Comparison of ENCODE assay signal across 25 mouse cellular contexts in the genomic region with DNA sequence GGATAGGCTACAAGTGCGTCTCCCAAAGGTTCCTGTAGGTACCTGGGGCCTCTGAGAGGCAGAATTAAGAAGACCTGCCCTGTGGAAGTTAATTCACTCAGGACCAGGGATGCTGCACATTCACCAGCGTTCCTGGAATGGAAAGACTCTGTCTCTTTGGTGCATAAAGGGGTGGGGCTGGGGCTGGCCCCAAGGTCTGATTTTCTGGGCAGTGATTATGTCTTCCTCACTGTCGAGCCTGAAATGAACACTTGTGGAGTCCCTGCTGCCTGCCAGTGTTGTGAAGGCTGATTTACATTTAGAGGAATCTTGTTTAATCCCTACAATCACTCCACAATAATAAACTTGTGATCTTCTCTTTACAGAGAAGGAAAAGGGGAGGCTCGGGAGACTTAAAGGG. TPM values are rescaled to one million over a fixed set of nuclear protein-coding genes. Genes with fewer than 3 reads are reported as not detected.
DNase-seq lines count a peak whose midpoint lies in the region; ATAC-seq and TF ChIP-seq lines count a peak whose summit lies in the region.
"Had no signal": no experiment of that assay in that cellular context is flagged by ENCODE, and none has a peak within 500 bp of the region (broad histone marks: within the 10 kb centered on the region; RNA-seq: fewer than 3 reads in every experiment).

No protein-coding gene starts in this region.

- H3K9me3 ChIP-seq in forebrain, embryonic 11.5 days (ENCODE audit: control insufficient read depth, low read length): no peaks in the 10 kb centered on the region
- no peaks in the 10 kb centered on the region for H3K9me3 ChIP-seq in forebrain, embryonic 12.5 days
- H3K9me3 ChIP-seq in heart, embryonic 10.5 days: no peaks in the 10 kb centered on the region
- no peaks in the 10 kb centered on the region for H3K9me3 ChIP-seq in embryonic facial prominence, embryonic 10.5 days
- H3K9me3 ChIP-seq: embryonic facial prominence, embryonic 12.5 days; forebrain, embryonic 13.5 days; forebrain, embryonic 15.5 days; G1E had no signal

- no peak overlapping the region for H3K27ac ChIP-seq in forebrain, embryonic 11.5 days (ENCODE audit: low read depth, low read length)
- no peak overlapping the region for H3K27ac ChIP-seq in forebrain, embryonic 12.5 days
- H3K27ac ChIP-seq in heart, embryonic 10.5 days: peak overlapping the region; percentile 19; the same call in 1 of the 2 replicates
- no peak overlapping the region for H3K27ac ChIP-seq in heart, adult 2 months
- H3K27ac ChIP-seq in embryonic facial prominence, embryonic 10.5 days (replicated peaks): peak overlapping the region; percentile 35; the same call in 1 of the 2 replicates
- H3K27ac ChIP-seq: embryonic facial prominence, embryonic 12.5 days; forebrain, embryonic 13.5 days; forebrain, embryonic 15.5 days had no signal

- TF ChIP-seq CTCF in heart, adult 2 months (IDR thresholded peaks at IDR 0.05): no peak

- H3K79me2 ChIP-seq in heart, adult 2 months (replicated peaks; ENCODE audit: control insufficient read depth, insufficient read depth, low read length): no peaks in the 10 kb centered on the region

- TF ChIP-seq POLR2A in heart, adult 2 months (IDR thresholded peaks at IDR 0.05; ENCODE audit: insufficient read depth, low read depth, low read length): no peak

- peak; percentile 27; the same call in 1 of the 2 replicates for ATAC-seq in forebrain, embryonic 11.5 days (replicated peaks; ENCODE audit: low FRiP score)
- no peak for ATAC-seq in forebrain, embryonic 12.5 days (ENCODE audit: low FRiP score)
- ATAC-seq: activated CD4-positive, CD25-positive, alpha-beta regulatory T cell, adult 4 months; CD4-positive, CD25-positive, alpha-beta regulatory T cell, adult 4 months; forebrain, embryonic 13.5 days; forebrain, embryonic 15.5 days; forebrain, postnatal 0 days; Patski had no signal

- H3K4me3 ChIP-seq in forebrain, embryonic 11.5 days (ENCODE audit: low read depth, low read length): no peak overlapping the region
- no peak overlapping the region for H3K4me3 ChIP-seq in forebrain, embryonic 12.5 days (replicated peaks)
- no peak overlapping the region for H3K4me3 ChIP-seq in heart, embryonic 10.5 days
- H3K4me3 ChIP-seq in heart, adult 2 months: no peak overlapping the region
- no peak overlapping the region for H3K4me3 ChIP-seq in embryonic facial prominence, embryonic 10.5 days
- H3K4me3 ChIP-seq: embryonic facial prominence, embryonic 12.5 days; forebrain, embryonic 13.5 days; forebrain, embryonic 15.5 days had no signal

- no peak overlapping the region for H3K4me2 ChIP-seq in forebrain, embryonic 11.5 days (ENCODE audit: low read depth, low read length, severe bottlenecking)
- H3K4me2 ChIP-seq in forebrain, embryonic 12.5 days: no peak overlapping the region
- H3K4me2 ChIP-seq: embryonic facial prominence, embryonic 12.5 days; forebrain, embryonic 13.5 days; forebrain, embryonic 15.5 days had no signal

- intact Hi-C loops in heart, adult 2 months (cut with DNase I): no loop called here

- DNase-seq in forebrain, embryonic 11.5 days (ENCODE audit: low spot score): no peak
- no peak for DNase-seq in heart, embryonic 10.5 days (ENCODE audit: low spot score)
- DNase-seq in heart, adult 2 months: no peak
- no peak for DNase-seq in embryonic facial prominence, embryonic 10.5 days (ENCODE audit: low spot score)
- no peak for DNase-seq in kidney, adult 8-10 months
- DNase-seq: adrenal gland, adult 8-10 months; adrenal gland, postnatal 14 days; adrenal gland, postnatal 36 days; B cell, adult 2 months; cerebellum, adult 11-12 months; cerebellum, adult 8-10 months; cerebellum, adult 9-11 months; cerebellum, postnatal 14 days; cerebellum, postnatal 36 days; embryo, embryonic 11 days; forebrain, postnatal 0 days had no signal

- WGBS in forebrain, embryonic 11.5 days: 46% methylated on average over 4 of the region's 4 CpGs
- WGBS in forebrain, embryonic 12.5 days: 36% methylated on average over 4 of the region's 4 CpGs
- 59% methylated on average over 4 of the region's 4 CpGs for WGBS in heart, embryonic 10.5 days
- WGBS in heart, adult 2 months: 66% methylated on average over 4 of the region's 4 CpGs
- WGBS in embryonic facial prominence, embryonic 10.5 days: 58% methylated on average over 4 of the region's 4 CpGs

- no peak for TF ChIP-seq EP300 in heart, adult 2 months (IDR thresholded peaks at IDR 0.05; ENCODE audit: insufficient read depth, low read depth, low read length)

- H3K27me3 ChIP-seq in forebrain, embryonic 11.5 days (ENCODE audit: control insufficient read depth, insufficient read depth, low read length): no peaks in the 10 kb centered on the region
- H3K27me3 ChIP-seq in forebrain, embryonic 12.5 days: peaks cover 15% of the 10 kb centered on the region
- no peaks in the 10 kb centered on the region for H3K27me3 ChIP-seq in heart, embryonic 10.5 days (ENCODE audit: insufficient read depth, poor library complexity, severe bottlenecking)
- peaks cover 4% of the 10 kb centered on the region; the same call in 1 of the 2 replicates for H3K27me3 ChIP-seq in heart, adult 2 months (ENCODE audit: control insufficient read depth, insufficient read depth, low read length)
- peaks cover 22% of the 10 kb centered on the region for H3K27me3 ChIP-seq in embryonic facial prominence, embryonic 10.5 days (replicated peaks; ENCODE audit: low read depth, poor library complexity, severe bottlenecking)
- H3K27me3 ChIP-seq: CH12.LX; embryonic facial prominence, embryonic 12.5 days; forebrain, embryonic 15.5 days; Patski had no signal

- no peaks in the 10 kb centered on the region for H3K4me1 ChIP-seq in forebrain, embryonic 11.5 days (replicated peaks; ENCODE audit: control insufficient read depth, insufficient read depth, low read length)
- peaks cover 19% of the 10 kb centered on the region for H3K4me1 ChIP-seq in forebrain, embryonic 12.5 days
- peaks cover 40% of the 10 kb centered on the region for H3K4me1 ChIP-seq in heart, embryonic 10.5 days
- H3K4me1 ChIP-seq in heart, adult 2 months (ENCODE audit: control insufficient read depth, insufficient read depth, low read length): peaks cover 5% of the 10 kb centered on the region
- H3K4me1 ChIP-seq in embryonic facial prominence, embryonic 10.5 days: peaks cover 55% of the 10 kb centered on the region
- H3K4me1 ChIP-seq: forebrain, embryonic 13.5 days had no signal

- no peak overlapping the region for H3K9ac ChIP-seq in forebrain, embryonic 11.5 days (ENCODE audit: low read length)
- H3K9ac ChIP-seq in forebrain, embryonic 12.5 days: no peak overlapping the region
- H3K9ac ChIP-seq in heart, adult 2 months (ENCODE audit: low read depth, low read length): no peak overlapping the region
- H3K9ac ChIP-seq: embryonic facial prominence, embryonic 12.5 days; forebrain, embryonic 13.5 days; forebrain, embryonic 15.5 days; forebrain, postnatal 0 days had no signal

- no peaks in the 10 kb centered on the region for H3K36me3 ChIP-seq in forebrain, embryonic 11.5 days (ENCODE audit: control insufficient read depth, insufficient read depth, low read length)
- no peaks in the 10 kb centered on the region for H3K36me3 ChIP-seq in forebrain, embryonic 12.5 days (replicated peaks)
- H3K36me3 ChIP-seq in heart, embryonic 10.5 days: no peaks in the 10 kb centered on the region
- no peaks in the 10 kb centered on the region for H3K36me3 ChIP-seq in heart, adult 2 months (ENCODE audit: control insufficient read depth, insufficient read depth, low read length)
- no peaks in the 10 kb centered on the region for H3K36me3 ChIP-seq in embryonic facial prominence, embryonic 10.5 days (replicated peaks)
- H3K36me3 ChIP-seq: embryonic facial prominence, embryonic 12.5 days; forebrain, embryonic 15.5 days; G1E had no signal

RNA-seq across cellular contexts. Expression of gene Cyp1b1, which starts 18.2 kb away (rescaled TPM):
- 1.6 and 2.1 TPM in 2 replicates for polyA plus RNA-seq in forebrain, embryonic 11.5 days (2014; fragmentation: Nextera tagmentation; extraction: Ambion mirVana)
- 3.5 and 3.9 TPM in 2 replicates for polyA plus RNA-seq in forebrain, embryonic 12.5 days (2016; fragmentation: Nextera tagmentation; extraction: Ambion mirVana)
- 1.0 and 6.1 TPM in 2 replicates for polyA plus RNA-seq in heart, embryonic 10.5 days (2016; fragmentation: Nextera tagmentation; extraction: Ambion mirVana)
- 1 to 10 TPM; 5.1 to 5.9 TPM for total RNA-seq in heart, adult 2 months (2021)
- 4.0 and 4.6 TPM in 2 replicates for polyA plus RNA-seq in heart, adult 2 months (2012; rRNA removed)
- 4.0 and 6.1 TPM in 2 replicates for polyA plus RNA-seq in embryonic facial prominence, embryonic 10.5 days (2016; fragmentation: Nextera tagmentation; extraction: Ambion mirVana)
- total RNA-seq: CH12.LX had no signal
- polyA plus RNA-seq: activated CD4-positive, CD25-positive, alpha-beta regulatory T cell, adult 4 months; CD4-positive, CD25-positive, alpha-beta regulatory T cell, adult 4 months; G1E had no signal

Comparison
In these comparisons a context has a peak if more than half of its experiments do, and no peak if none do; other contexts are left out.
1. H3K27ac ChIP-seq: peak in heart, embryonic 10.5 days (single experiment) and embryonic facial prominence, embryonic 10.5 days (single experiment); none in forebrain, embryonic 11.5 days (single experiment), forebrain, embryonic 12.5 days (single experiment) and heart, adult 2 months (single experiment).